Mouse (Mus musculus) adipocyte (in vitro differentiated cells): ENCODE results near the gene Knop1.

Source experiments
- DNase-seq: peaks from one replicate; pipeline ENCODE4 v3.0.0-alpha.2; 2016; ENCODE audit warnings: low spot score

The Knop1 gene

DNA sequence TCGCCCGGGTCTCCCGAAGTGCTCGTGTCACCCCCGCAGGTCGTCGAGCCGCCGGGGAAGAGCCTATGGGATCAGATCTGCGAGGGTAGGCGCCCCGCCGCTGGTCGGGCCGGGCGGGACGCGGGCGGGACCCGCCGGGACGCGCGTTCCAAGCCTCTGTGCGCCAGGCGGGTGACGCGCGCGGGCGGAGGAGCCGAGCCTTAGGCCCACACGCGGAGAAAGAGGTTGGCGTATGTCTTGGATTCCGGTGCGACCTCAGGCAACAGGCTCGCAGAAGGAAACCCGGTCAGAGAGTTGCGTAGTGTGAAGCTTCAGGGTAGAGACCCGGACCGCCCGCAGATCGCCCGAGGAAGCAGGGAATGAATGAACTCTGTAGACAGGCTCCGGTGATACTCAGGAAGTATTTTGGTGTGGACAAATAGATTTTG, at the start of gene Knop1:
Gene Knop1 (minus strand): TSS at position 378 of the 428 bp plus-strand sequence.
- DNase-seq = no peak

DNA sequence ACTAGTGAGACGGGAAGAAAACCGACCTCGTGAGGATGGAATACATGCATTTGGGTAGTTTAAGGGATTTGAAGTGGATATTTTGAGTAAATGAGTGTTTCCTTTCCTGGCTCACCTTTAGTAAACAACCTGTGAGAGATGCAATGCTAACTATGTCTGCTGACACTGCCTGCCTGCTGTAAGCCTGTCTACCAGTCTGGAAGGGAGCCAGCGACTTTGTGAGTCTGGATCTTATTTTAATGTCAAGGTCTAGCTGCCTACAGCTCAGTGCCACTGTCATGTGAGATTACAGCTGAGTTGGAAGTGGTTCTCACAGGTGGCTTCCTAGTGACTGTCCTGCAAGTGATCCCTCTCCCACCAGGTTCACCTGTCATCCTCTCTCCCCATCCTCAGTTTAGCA, 48.5 kb upstream of the Knop1 start:
- DNase-seq = no peak

DNA sequence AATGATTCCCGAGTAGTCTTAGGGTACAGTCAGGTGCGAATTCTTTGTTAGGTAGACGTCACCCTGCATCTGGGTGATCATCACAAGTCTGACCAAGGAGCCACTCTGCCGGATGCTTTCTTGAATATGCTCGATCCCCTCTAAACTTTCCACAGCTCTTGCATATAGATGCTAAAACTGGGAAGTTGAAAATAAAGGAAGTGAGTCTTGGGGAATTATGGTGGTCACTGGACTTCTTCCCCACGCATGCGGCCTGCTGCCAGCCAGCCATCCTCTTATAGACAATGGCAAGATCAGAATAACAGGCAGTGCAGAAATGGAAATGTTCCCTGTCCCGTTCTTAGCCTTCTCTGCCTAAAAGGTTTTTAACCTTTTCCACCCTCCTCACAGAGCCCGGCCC, 47.8 kb upstream of the Knop1 start:
- DNase-seq = no peak

GRCm38 (mm10) chr7:118902944-118903343, 46.9 kb upstream of the Knop1 start:
- no peak for DNase-seq

DNA sequence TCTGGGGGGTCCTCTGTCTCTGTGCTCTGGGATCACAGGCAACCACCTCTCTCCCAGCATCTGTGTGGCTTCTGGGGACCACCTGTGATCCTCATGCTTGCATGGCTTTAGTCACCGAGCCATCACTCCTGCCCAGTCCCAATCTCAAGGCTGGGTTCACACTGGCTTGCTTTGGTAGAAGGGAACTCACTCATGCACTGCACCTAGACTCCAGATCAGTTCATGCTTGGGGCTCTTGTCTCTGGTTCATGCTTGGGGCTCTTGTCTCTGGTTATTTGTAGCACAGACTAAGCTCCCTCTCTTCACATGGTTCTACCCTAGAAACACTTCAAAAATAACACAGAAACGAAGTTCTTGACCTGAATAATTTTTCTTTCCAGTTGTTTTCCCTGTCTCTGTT, 44.0 kb upstream of the Knop1 start:
- no peak for DNase-seq

GRCm38 (mm10) chr7:118898063-118898462, 42.0 kb upstream of the Knop1 start:
- DNase-seq = peak; percentile 58

DNA sequence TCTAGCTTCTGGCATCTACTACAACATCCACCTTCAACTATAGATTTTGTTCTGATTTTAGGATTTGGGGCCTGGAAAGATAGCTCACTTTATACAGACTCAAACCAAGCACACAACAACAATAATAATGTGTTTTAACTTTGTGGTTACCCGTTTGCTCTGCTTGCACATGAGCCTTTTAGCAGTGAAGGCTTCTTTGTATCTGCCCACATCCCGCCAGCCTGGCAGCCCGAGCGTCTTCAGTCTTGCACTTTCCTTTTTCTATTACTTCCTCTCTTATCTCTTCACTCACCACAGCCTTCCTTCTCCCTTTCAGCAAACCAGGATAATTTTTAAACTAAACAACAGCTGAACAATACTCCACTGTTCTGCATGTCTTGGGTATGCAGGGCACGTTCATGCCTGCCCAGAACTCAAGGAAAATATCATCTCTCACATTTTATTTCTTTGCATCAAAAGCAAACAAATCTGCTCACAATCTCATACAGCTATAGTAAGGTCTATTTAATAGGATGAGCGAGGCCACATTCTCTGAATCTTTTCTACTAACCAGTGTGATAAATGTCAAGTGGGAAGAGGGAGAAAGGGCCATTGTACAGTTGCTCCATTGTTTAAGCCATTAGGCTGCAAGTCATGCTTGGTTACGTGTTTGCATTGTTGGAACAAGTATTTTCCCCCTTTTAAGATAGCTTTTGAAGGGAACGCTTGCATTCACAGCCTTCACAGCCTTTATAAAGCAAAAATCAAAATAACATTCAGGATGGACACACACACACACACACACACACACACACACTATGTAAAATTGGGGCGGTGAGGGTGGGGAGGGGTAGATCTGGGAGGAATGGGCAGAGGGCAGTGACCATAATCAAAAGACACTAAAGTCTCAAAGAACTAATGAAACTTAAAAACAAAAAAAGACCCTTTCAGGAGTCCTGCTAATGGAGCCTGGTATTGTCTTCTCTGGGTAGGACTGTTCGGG, 39.7 kb upstream of the Knop1 start:
- DNase-seq = no peak

GRCm38 (mm10) chr7:118889046-118889680, 33.1 kb upstream of the Knop1 start:
- DNase-seq = peak; percentile 54

GRCm38 (mm10) chr7:118887303-118888055, 31.4 kb upstream of the Knop1 start:
- no peak for DNase-seq

GRCm38 (mm10) chr7:118884969-118885368, 28.9 kb upstream of the Knop1 start:
- DNase-seq = no peak

GRCm38 (mm10) chr7:118883957-118884356, 27.9 kb upstream of the Knop1 start:
- DNase-seq = no peak

- DNase-seq = no peak
Observed at GRCm38 (mm10) chr7:118879466-118880029, 23.5 kb upstream of the Knop1 start.

GRCm38 (mm10) chr7:118865362-118865761, 9.3 kb upstream of the Knop1 start:
- no peak for DNase-seq

GRCm38 (mm10) chr7:118858640-118859039, 2.6 kb upstream of the Knop1 start:
- no peak for DNase-seq

DNA sequence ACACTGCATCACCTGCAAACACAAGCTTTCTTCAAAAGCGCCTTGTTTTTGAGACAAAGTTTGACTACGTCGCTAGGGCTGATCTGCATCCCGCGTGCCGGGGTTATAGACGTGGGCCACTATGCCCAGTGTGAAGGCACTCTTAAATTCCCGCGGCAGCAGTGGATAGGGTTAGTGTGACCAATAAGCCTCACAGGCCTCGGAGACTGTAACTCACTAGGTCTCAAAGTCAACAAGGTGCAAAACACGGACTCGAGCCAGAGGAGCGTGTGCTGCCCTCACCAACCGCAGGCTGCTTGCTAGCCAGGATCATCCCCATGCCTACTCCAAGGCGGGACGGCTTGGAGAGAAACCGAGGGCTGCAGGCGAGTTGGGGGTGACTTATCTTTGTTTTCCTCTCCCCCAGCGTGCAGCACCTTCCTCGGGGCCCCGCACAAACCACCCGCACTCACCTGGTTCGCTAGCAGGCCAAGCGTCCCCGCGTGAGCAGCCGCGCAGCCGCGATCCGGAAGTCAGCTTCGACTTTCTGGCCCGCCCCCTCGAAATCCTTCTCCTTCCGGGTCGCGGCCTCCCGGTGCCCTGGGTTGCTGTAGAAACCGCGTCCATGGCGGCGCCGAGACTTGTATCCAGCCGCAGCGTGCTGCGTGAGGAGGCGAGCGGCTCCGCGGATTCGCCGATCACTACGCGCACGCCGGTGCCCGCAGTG, 730 bp downstream of the Knop1 start, which contains the start of gene Iqck:
Gene Iqck (plus strand): TSS at position 582 of the 706 bp plus-strand sequence.
- DNase-seq = peak; percentile 81

GRCm38 (mm10) chr7:118854606-118855005, 1.4 kb downstream of the Knop1 start:
- DNase-seq = no peak

GRCm38 (mm10) chr7:118852611-118853010, 3.4 kb downstream of the Knop1 start:
- no peak for DNase-seq

GRCm38 (mm10) chr7:118851571-118851970, 4.5 kb downstream of the Knop1 start:
- peak; percentile 41 for DNase-seq

GRCm38 (mm10) chr7:118850676-118851290, 5.3 kb downstream of the Knop1 start:
- peak; percentile 82 for DNase-seq

DNA sequence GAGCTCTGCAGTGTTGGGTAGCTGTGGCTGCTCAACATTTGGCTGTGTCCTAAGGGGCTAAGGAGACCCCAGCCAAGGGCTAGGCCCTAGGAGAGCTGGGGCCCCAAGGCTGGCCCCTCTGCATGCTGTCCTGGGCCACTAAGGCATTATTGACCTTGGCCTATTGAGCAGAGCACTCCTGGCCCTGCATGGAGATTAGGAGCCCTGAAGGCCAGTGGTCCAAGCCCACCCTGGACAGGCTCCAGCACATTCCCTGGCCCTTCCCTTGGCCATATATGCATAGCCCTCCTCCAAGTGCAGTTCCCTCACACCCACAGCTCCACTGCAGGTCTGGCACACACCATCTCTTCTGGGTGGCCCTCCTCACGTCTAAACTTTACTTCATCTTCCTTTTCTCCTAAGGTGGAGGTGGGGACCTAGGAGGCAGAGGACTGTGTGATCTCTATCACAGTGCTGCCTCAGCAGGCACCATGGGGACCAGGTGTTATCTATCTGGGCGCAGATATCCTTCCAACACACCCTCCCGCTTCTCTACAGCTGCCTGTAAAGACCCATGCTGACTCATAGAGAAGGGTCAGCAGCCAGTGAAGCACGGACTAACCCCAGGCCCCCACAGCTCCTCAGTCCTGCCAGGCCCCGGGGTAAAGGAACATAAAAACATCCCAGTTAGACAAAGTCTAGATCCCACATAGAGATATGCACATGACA, 6.4 kb downstream of the Knop1 start:
- DNase-seq = no peak
